Mouse (Mus musculus) embryo, embryonic 11.5 days (tissue): Measurements from ENCODE around the gene Cd37.
A peak's percentile ranks its signal among the peaks of the same experiment; 100 is the strongest.

Experiments
- DNase-seq: peaks from one replicate; pipeline ENCODE4 v3.0.0-alpha.2; 2012; ENCODE audit warnings: low read depth, low spot score

Cd37 gene

GRCm38 (mm10) chr7:45204380-45205143 lies 34.4 kb downstream of the Cd37 start, which contains the start of gene Ccdc155:
Gene Ccdc155, minus strand, starts transcription at chr7:45204892.
- peak; percentile 99 for DNase-seq

- DNase-seq: no peak
Measured at GRCm38 (mm10) chr7:45202654-45203053, 36.3 kb downstream of the Cd37 start.

DNA sequence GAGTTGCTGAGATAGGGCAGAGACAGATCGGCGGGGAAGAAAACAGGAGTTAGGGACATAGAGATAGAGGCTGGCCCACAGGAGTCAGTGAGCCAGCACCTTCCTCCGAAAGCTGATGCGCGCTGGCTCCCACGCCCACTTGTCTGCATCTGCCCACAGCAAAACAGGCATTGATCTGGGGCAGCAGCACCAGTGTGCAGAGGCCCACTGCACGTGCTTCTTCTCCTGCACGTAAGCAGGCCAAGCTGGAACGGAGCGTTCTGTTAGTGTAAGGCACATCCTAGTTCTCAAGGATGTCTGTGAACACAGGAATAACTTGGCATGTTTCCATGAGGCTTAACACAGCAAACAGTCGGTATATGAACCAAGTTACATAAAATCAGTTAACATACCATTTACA lies 40.0 kb downstream of the Cd37 start:
- no peak for DNase-seq

GRCm38 (mm10) chr7:45198435-45198834 lies 40.5 kb downstream of the Cd37 start:
- peak; percentile 63 for DNase-seq

DNA sequence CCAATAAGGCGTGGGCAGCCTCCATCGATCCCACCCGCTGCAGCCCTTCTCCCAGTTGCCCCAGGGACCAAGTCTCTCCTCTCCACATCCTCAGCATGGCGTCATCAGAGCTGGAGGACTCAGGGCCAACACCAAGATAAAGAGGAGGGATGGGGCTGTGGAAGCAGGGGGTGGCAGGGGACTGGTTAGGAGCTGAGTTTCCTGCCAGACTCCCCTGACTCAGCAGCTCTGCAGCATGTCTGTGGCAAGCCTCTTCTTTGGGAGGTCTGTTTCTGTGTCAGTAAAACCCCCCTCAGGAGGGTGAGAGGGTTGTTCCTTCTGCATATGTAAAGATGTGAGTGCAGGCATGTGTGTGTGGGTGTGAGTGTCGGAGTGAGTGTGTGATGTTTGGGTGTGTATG lies 41.9 kb downstream of the Cd37 start:
- DNase-seq: no peak

DNA sequence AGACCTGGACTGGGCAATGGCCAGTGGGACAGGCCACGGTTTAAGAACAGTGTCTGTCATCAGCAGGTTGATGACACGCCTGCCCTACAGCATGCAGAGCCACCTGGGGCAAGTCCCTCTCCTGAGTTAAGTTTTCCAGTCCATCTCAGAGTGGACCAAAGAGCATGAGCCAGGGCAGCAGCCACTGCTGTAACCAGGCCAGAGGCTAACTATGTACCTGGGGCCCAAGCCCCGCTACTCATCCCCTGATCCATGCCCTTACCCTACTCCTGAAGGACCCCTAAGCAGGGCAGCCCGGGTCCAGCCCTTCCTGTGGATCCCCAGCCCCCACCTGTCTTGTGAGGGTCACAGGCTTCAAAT lies 42.8 kb downstream of the Cd37 start:
- DNase-seq: no peak

GRCm38 (mm10) chr7:45195341-45196175 lies 43.4 kb downstream of the Cd37 start:
- DNase-seq: no peak

GRCm38 (mm10) chr7:45193871-45194785 lies 44.8 kb downstream of the Cd37 start:
- DNase-seq: no peak

GRCm38 (mm10) chr7:45193406-45193805 lies 45.5 kb downstream of the Cd37 start:
- no peak for DNase-seq

- no peak for DNase-seq
Measured at GRCm38 (mm10) chr7:45192585-45193310, 46.2 kb downstream of the Cd37 start.

DNA sequence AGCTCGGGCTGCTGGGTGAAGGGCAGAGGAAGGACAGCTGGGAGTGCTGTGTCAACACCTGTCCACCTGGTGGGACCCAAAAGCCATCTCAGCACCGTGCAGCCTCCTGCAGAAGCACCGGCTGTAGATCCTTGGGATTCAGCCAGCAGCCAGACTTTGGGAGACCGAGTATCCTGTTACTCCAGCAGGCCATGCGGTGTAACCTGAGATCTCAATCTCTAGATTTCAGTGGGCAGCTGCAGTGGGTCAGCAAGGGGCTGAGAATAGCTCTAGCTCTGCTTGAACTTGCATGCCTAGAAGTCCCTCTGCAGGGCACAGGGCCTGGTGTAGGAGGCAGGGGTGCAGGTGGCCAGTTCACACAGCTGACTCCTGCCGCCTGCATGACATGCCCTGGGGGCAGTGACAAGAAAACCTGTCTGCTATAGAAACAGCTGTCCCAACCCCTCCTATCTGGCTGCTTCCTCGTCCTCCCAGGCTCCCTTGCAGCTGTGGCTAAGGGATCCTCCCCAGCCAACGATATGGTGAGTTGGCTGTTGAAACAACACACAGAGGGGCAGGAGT lies 47.0 kb downstream of the Cd37 start:
- peak; percentile 46 for DNase-seq

DNA sequence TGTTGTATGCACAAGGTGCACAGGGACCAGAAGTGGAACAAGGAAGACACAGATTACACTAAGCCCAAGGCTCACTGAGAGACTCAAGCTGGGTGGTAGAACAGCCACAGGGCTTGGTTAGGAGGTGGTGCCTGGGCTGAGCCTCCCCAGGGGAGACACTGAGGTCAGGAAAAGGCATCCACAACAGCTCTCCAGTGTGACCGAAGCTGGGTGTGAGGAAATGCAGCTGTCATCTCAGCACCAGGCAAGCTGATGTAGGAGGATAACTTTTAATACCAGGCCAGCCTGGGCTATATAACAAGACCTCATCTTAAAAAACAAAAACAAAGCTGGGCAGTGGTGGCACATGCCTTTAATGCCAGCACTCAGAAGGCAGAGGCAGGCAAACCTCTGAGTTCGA lies 47.8 kb downstream of the Cd37 start:
- DNase-seq: no peak

DNA sequence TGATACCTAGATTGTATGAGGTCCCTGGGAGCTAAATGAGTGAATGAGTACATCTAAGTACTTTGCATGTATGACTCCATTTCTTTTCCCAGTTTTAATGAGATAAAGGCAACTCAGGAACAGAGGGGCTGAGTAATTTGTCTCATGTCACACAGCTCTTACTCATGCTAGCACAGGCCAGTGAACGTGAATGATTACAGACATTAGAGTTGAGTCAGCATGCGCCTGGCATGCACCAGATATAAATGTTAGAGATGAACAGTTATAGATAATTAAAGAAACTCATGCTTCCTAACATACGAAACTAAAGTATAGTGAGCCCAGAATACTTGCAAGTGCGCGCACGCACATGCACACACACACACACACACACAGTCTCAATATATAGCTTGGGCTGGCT lies 48.7 kb downstream of the Cd37 start:
- DNase-seq: no peak

DNA sequence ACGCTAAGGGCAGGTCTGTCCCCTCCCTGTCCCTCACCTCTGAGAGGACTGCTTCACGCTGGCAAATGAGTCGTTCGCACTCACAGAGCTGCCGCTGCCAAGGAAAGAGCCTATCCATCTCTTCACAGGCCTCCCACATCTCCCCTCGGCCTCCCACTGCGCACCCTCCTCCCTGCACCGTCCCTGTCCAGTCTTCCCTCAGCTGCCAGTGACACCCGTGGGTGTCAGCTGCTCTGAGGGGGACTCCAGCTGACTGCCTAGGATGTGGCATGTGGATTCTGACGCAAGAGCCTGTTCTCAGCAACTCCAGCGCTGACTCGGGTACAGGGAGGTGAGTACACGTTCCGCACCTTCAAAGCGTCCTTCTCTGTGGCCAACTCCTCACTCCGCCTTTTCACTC lies 49.3 kb downstream of the Cd37 start:
- DNase-seq: no peak

- DNase-seq: no peak
Measured at GRCm38 (mm10) chr7:45185921-45186320, 53.0 kb downstream of the Cd37 start.

GRCm38 (mm10) chr7:45183672-45184071 lies 55.2 kb downstream of the Cd37 start:
- DNase-seq: no peak
